Mouse (Mus musculus) R1 (cell line): Measurements from ENCODE around the gene Rusc2.

ENCODE experiments used
- DNase-seq: peaks from one replicate; pipeline ENCODE4 v3.0.0-alpha.2; 2018; ENCODE audit warnings: low read depth, low spot score

The Rusc2 gene

GRCm38 (mm10) chr4:43415221-43416070, 33.7 kb downstream of the Rusc2 start:
- no peak for DNase-seq

- no peak for DNase-seq
Observed at GRCm38 (mm10) chr4:43416071-43416490, 34.3 kb downstream of the Rusc2 start.

DNA sequence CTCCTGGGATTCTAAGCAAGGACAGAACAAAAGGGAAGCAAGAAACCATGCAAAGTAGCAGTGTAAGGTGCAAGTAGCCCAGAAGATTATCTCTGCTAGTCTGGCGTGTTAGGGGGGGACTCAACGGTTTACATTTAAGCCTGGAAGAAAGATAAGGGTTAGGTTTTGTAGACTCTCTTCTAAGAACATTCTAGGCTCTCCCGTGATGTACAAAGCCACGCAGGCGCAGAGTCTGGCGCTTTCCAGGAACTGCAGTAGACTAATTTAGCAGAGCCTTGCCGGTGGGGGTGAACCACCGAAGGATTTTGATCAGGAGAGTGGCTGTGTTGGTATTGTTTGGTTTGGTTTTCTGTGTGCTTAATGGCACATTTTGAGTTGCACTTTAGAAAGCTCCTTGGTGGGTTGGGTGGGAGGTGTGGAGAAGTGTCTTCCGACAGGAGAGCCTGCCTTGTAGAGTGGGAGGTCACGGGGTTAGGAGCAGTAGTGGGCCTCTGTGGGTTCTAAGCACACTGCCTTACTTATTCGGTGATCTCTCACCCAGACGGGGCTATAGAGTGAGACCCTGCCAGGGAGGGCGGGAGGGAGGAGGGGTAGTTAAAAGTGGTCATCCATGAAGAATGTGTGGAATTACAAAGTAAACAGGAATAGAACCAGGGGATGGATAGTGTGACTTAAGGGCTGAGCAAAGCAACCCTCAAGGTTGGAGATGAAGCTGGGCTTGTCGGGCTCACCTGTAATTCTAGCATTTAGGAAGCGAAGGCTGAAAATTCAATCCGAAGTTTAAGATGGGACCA, 35.7 kb downstream of the Rusc2 start:
- no peak for DNase-seq

DNA sequence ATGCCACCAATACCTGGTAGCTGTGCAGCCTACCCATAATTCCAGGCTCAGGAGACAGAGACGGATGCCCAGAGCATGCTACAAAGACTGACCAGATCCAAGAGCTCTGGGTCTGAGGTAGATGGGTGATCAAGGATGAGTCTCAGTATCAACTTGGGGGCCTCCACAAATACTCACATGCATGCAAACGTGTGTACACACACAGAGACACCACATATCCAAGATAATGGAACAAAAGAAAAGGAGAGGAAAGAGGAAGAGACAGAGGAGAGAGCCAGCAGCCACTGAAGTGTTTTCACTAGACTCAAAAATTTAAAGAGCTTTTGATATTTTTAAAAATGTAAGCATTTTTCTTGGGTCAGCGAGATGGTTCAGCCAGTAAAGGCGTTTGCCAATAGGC, 36.7 kb downstream of the Rusc2 start:
- DNase-seq = no peak

- DNase-seq = no peak
Observed at GRCm38 (mm10) chr4:43418973-43419656, 37.3 kb downstream of the Rusc2 start.

- no peak for DNase-seq
Observed at GRCm38 (mm10) chr4:43419801-43420281, 38.1 kb downstream of the Rusc2 start.

GRCm38 (mm10) chr4:43420305-43420704, 38.5 kb downstream of the Rusc2 start:
- peak; percentile 87 for DNase-seq

- DNase-seq = no peak
Observed at GRCm38 (mm10) chr4:43421632-43422240, 40.0 kb downstream of the Rusc2 start.

- no peak for DNase-seq
Observed at GRCm38 (mm10) chr4:43423267-43423934, 41.6 kb downstream of the Rusc2 start.

DNA sequence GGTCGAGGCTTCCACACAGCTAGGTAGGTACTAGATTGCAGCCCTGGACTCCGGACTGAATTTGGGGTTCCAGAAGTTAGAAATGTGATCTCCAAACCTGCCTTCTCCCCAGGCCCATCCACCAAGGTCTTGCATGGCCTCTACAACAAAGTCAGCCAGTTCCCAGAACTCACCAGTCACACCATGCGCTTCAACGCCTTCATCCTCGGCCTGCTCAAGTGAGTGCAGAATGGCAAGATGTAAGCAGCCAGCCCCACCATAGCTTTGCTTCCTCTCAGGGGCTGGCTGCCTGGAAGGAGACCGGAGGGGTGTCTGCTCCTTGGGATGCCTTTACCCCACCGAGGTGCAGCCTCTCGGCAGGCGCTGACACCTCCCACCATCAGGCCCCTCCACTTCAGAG, 42.3 kb downstream of the Rusc2 start:
- no peak for DNase-seq

GRCm38 (mm10) chr4:43425197-43425596, 43.4 kb downstream of the Rusc2 start:
- DNase-seq = no peak

- no peak for DNase-seq
Observed at GRCm38 (mm10) chr4:43425648-43426380, 44.0 kb downstream of the Rusc2 start.

DNA sequence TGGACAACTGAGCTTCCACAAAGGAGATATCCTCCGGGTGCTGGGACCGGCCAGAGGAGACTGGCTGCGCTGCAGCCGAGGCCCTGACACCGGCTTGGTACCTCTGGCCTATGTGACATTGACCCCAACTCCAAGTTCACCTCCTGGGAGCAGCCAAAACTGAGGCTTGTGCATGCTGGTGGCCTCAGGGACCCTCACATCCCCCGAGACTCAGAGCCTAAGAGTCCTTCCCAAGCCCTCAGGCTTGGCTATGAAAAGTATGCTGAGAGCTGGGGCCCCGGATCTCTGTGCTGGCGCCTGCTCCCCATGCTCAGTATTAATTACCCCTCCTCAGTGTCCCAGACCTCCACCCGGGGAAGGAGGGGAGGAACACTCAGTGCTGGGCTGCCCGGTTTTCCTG, 44.7 kb downstream of the Rusc2 start:
- DNase-seq = no peak

GRCm38 (mm10) chr4:43427501-43428179, 45.9 kb downstream of the Rusc2 start:
- DNase-seq = no peak

GRCm38 (mm10) chr4:43428180-43428861, 46.5 kb downstream of the Rusc2 start:
- no peak for DNase-seq

DNA sequence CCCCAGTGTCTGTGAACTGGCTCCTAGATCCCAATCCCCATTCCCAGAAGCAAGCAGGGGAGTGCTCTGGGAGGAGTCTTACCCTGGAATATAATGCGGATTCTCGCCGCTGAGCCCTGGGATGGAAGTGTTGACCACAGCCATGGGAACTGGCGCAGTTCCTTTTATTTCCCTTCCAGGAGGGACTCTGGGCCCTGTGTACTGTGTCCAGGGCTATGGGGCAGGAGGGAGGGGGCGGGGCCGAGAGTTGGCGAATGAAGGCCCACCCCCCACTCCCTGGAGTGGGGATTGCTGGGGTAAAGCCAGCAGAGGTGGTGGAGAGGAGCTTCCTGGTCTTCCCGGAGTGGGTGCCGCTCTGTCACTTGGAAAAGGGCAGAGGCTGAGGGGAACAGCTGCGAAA, 47.2 kb downstream of the Rusc2 start, which contains the start of gene Fam166b:
Fam166b (minus strand) TSS at position 189 of the 400 bp plus-strand sequence.
- DNase-seq = peak; percentile 54

GRCm38 (mm10) chr4:43431690-43432089, 49.9 kb downstream of the Rusc2 start:
- peak; percentile 94 for DNase-seq

DNA sequence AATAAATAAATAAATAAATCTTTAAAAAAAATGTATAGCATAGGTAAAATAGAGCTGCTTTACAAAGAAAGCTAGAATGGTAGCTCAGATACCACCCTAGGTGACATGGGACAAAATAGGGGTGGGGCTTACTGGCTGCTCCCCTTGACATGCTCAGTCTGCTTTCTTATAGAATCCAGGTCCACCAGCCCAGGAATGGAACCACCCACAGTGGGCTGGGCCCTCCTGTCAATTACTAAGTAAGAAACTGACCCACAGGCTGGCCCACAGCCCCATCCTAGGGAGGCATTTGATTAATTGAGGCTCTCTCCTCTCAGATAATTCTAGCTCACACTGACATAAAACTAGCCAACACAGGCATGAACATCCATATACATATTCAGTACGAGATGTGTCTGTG, 51.1 kb downstream of the Rusc2 start:
- DNase-seq = peak; percentile 61

GRCm38 (mm10) chr4:43441639-43442038, 59.9 kb downstream of the Rusc2 start, which contains the start of gene Tesk1:
TSS of gene Tesk1 (plus strand) at chr4:43441939.
- DNase-seq = no peak
